In genomic region chr15:59145679-59146078, GRCm38 (mm10) we compare ENCODE assay signal across 10 mouse cellular contexts.
DNase-seq lines count a peak whose midpoint lies in the region; ATAC-seq and TF ChIP-seq lines count a peak whose summit lies in the region.
"Had no signal": no experiment of that assay in that cellular context is flagged by ENCODE, and none has a peak within 500 bp of the region (broad histone marks: within the 10 kb centered on the region; RNA-seq: fewer than 3 reads in every experiment).

No protein-coding gene starts in this region.

- 73% methylated on average over 5 of the region's 5 CpGs for WGBS in heart, embryonic 13.5 days

- dilution Hi-C loops in CH12.LX (cut with MboI; ENCODE audit: extremely low pct_ligation_motif_present, extremely low pct_unique_long_range_greater_than_20kb, low sequenced_read_pairs): no loop called here

- peak overlapping the region; percentile 40; the same call in 1 of the 2 replicates for H3K9ac ChIP-seq in heart, embryonic 13.5 days
- H3K9ac ChIP-seq in CH12.LX (ENCODE audit: insufficient read depth, low read depth): no peak overlapping the region

- no peaks in the 10 kb centered on the region for H3K27me3 ChIP-seq in heart, embryonic 13.5 days (replicated peaks)
- H3K27me3 ChIP-seq in CH12.LX (replicated peaks) (no peaks in the 10 kb centered on the region), myocyte (ENCODE audit: control insufficient read depth, insufficient read depth, insufficient read length) (no peaks in the 10 kb centered on the region)

- H3K27ac ChIP-seq in heart, embryonic 13.5 days (replicated peaks): no peak overlapping the region
- H3K27ac ChIP-seq in CH12.LX (ENCODE audit: insufficient read depth, low read depth): no peak overlapping the region

- intact Hi-C loops in heart, postnatal 25 days (cut with DNase I): no loop called here

- ATAC-seq in heart, embryonic 13.5 days (ENCODE audit: extremely low read depth, insufficient number of reproducible peaks, low FRiP score, low TSS enrichment): no peak
- ATAC-seq in hematopoietic stem cell, adult 5-6 weeks (replicated peaks in 1 of 2; ENCODE audit: insufficient read depth in 1 of 2, low FRiP score in 2 of 2, low TSS enrichment in 1 of 2, low read depth in 1 of 2, poor library complexity in 2 of 2, severe bottlenecking in 2 of 2): peak; percentile 86 to 91
- ATAC-seq in erythroid progenitor cell, adult 5-6 weeks (replicated peaks; ENCODE audit: low FRiP score, poor library complexity, severe bottlenecking): no peak

- no peaks in the 10 kb centered on the region for H3K79me2 ChIP-seq in CH12.LX (replicated peaks; ENCODE audit: control insufficient read depth, extremely low read depth, insufficient read depth, poor library complexity, severe bottlenecking)
- H3K79me2 ChIP-seq in myocyte (ENCODE audit: control insufficient read depth, insufficient read depth): no peaks in the 10 kb centered on the region

- TF ChIP-seq EP300 in CH12.LX (IDR thresholded peaks at IDR 0.05; ENCODE audit: low read length): no peak

- no peak for TF ChIP-seq RAD21 in CH12.LX (IDR thresholded peaks at IDR 0.05; ENCODE audit: low read depth, low read length)

- H3K4me3 ChIP-seq in heart, embryonic 13.5 days: no peak overlapping the region
- H3K4me3 ChIP-seq in CH12.LX (replicated peaks in 1 of 3; ENCODE audit: low read depth in 2 of 3, low read length in 2 of 3, poor library complexity in 1 of 3): no peak overlapping the region
- H3K4me3 ChIP-seq in myocyte: no peak overlapping the region

- no peak for TF ChIP-seq CTCF in CH12.LX (conservative IDR thresholded peaks at IDR 0.05 in 1 of 2, IDR thresholded peaks at IDR 0.05 in 1 of 2; ENCODE audit: low read depth in 2 of 2, low read length in 2 of 2)

- H3K4me1 ChIP-seq in heart, embryonic 13.5 days: peaks cover 16% of the 10 kb centered on the region
- H3K4me1 ChIP-seq in CH12.LX (ENCODE audit: control insufficient read depth in 1 of 2, insufficient read depth in 2 of 2): peaks cover 6 to 13% of the 10 kb centered on the region in 2 experiments

- no peaks in the 10 kb centered on the region for H3K9me3 ChIP-seq in heart, embryonic 13.5 days
- no peaks in the 10 kb centered on the region for H3K9me3 ChIP-seq in CH12.LX (replicated peaks; ENCODE audit: low read length)

- TF ChIP-seq POLR2A in CH12.LX (IDR thresholded peaks at IDR 0.05; ENCODE audit: low read depth, low read length): no peak
- no peak for TF ChIP-seq POLR2A in myocyte (IDR thresholded peaks at IDR 0.05; ENCODE audit: insufficient read length, low read depth)

- H3K4me2 ChIP-seq in heart, embryonic 13.5 days: no peak overlapping the region
- H3K4me2 ChIP-seq in CH12.LX (ENCODE audit: insufficient read depth, low read depth, poor library complexity, severe bottlenecking) (peak overlapping the region; percentile 24; the same call in 1 of the 2 replicates), myocyte (ENCODE audit: low read depth) (peak overlapping the region; percentile 36)

- no peak for DNase-seq in heart, postnatal 25 days (ENCODE audit: low spot score)
- peak; percentile 44 for DNase-seq in CH12.LX (ENCODE audit: extremely low read depth)
- DNase-seq in testis, postnatal 14 days (ENCODE audit: low spot score): no peak
- DNase-seq in yolk sac, embryonic 10.5 days (ENCODE audit: low spot score): no peak
- DNase-seq: cerebellum, postnatal 10 days; kidney, adult 9 months had no signal

- H3ac ChIP-seq in myocyte (ENCODE audit: control insufficient read depth, insufficient read length): no peak overlapping the region

- no peaks in the 10 kb centered on the region for H3K36me3 ChIP-seq in heart, embryonic 13.5 days
- no peaks in the 10 kb centered on the region for H3K36me3 ChIP-seq in CH12.LX (replicated peaks in 1 of 2; ENCODE audit: control insufficient read depth in 1 of 2, insufficient read depth in 1 of 2, low read length in 1 of 2)
- H3K36me3 ChIP-seq in myocyte (ENCODE audit: control insufficient read depth, insufficient read depth): no peaks in the 10 kb centered on the region

- in situ Hi-C loops in CH12.LX (cut with MboI; ENCODE audit: low pct_ligation_motif_present, low pct_unique_long_range_greater_than_20kb, low sequenced_read_pairs): no loop called here

TF ChIP-seq in CH12.LX, 34 proteins besides CTCF, POLR2A, EP300 and RAD21:
- TF ChIP-seq JUN (IDR thresholded peaks at IDR 0.05; ENCODE audit: insufficient read depth, low read depth, low read length) (no peak), ZNF384 (IDR thresholded peaks at IDR 0.05; ENCODE audit: low read depth, low read length) (no peak), CHD2 (IDR thresholded peaks at IDR 0.05; ENCODE audit: low read length) (no peak), IRF4 (IDR thresholded peaks at IDR 0.05; ENCODE audit: low read depth, low read length) (no peak), NELFE (IDR thresholded peaks at IDR 0.05; ENCODE audit: low read depth, low read length) (no peak)

TF ChIP-seq in myocyte, 11 proteins besides CTCF, POLR2A, EP300 and RAD21:
- no peak for TF ChIP-seq USF1 (IDR thresholded peaks at IDR 0.05; ENCODE audit: low read depth)
- no peak for TF ChIP-seq MYOG (IDR thresholded peaks at IDR 0.05; ENCODE audit: control insufficient read depth in 1 of 3, insufficient read depth in 1 of 3, insufficient read length in 2 of 3, low read depth in 2 of 3)
- TF ChIP-seq SRF (IDR thresholded peaks at IDR 0.05; ENCODE audit: control insufficient read depth, insufficient read length, low read depth): no peak
- TF ChIP-seq POLR2AphosphoS2 (IDR thresholded peaks at IDR 0.05; ENCODE audit: insufficient read length, low read depth): no peak
- no peak for TF ChIP-seq CEBPB (IDR thresholded peaks at IDR 0.05; ENCODE audit: insufficient read depth, poor library complexity, severe bottlenecking)
- no peak for TF ChIP-seq REST (IDR thresholded peaks at IDR 0.05; ENCODE audit: insufficient read depth, insufficient read length)
- TF ChIP-seq TCF3 (IDR thresholded peaks at IDR 0.05; ENCODE audit: insufficient read length, low read depth): no peak
- TF ChIP-seq MAX (IDR thresholded peaks at IDR 0.05; ENCODE audit: low read depth): no peak
- TF ChIP-seq TCF12 (IDR thresholded peaks at IDR 0.05; ENCODE audit: insufficient read depth, poor library complexity, severe bottlenecking): no peak
- no peak for TF ChIP-seq E2F4 (IDR thresholded peaks at IDR 0.05; ENCODE audit: insufficient read depth)
- TF ChIP-seq MYOD1 (IDR thresholded peaks at IDR 0.05; ENCODE audit: control insufficient read depth in 1 of 3, insufficient read length in 2 of 3, low read depth in 2 of 3): no peak
TF ChIP-seq in myocyte: peak in this region for 0.

Comparison
In these comparisons a context has a peak if more than half of its experiments do, and no peak if none do; other contexts are left out.
1. ATAC-seq: peak in hematopoietic stem cell, adult 5-6 weeks (2 of 2); none in heart, embryonic 13.5 days (single experiment) and erythroid progenitor cell, adult 5-6 weeks (single experiment).